Comparison of ENCODE assay signal across 8 mouse cellular contexts in genomic region chr4:93334636-93335117, GRCm38 (mm10). TPM values are rescaled to one million over a fixed set of nuclear protein-coding genes. Genes with fewer than 3 reads are reported as not detected.
DNase-seq lines count a peak whose midpoint lies in the region; ATAC-seq lines count a peak whose summit lies in the region.

No protein-coding gene starts in this region.

- intact Hi-C loops in gastrocnemius, postnatal 14 days (cut with DNase I; ENCODE audit: low total_unique reads), result no loop called here
- intact Hi-C loops in left cerebral cortex, postnatal 10 days (cut with DNase I), result no loop called here

- whole genome bisulfite sequencing in intestine, embryonic 14.5 days, result under 1% methylated on average over 49 of the region's 49 CpGs

- ATAC-seq in intestine, embryonic 14.5 days (replicated peaks; ENCODE audit: low FRiP score, low TSS enrichment, low read depth), result peak; percentile 93
- peak; percentile 91 for ATAC-seq in megakaryocyte-erythroid progenitor cell, adult 5-6 weeks (replicated peaks; ENCODE audit: low FRiP score, low TSS enrichment, poor library complexity, severe bottlenecking)

- H3K27me3 ChIP-seq in intestine, embryonic 14.5 days (replicated peaks; ENCODE audit: control insufficient read depth, insufficient read depth, low read length), result no peaks in the 10 kb centered on the region

- peak overlapping the region; percentile 63 for H3K4me3 ChIP-seq in intestine, embryonic 14.5 days (ENCODE audit: low read depth, low read length)

- H3K9ac ChIP-seq in intestine, embryonic 14.5 days (ENCODE audit: low read length), result peak overlapping the region; percentile 85

- H3K27ac ChIP-seq in intestine, embryonic 14.5 days (ENCODE audit: low read depth), result peak overlapping the region; percentile 95

- H3K36me3 ChIP-seq in intestine, embryonic 14.5 days (ENCODE audit: control insufficient read depth, insufficient read depth, low read length), result no peaks in the 10 kb centered on the region

- no peaks in the 10 kb centered on the region for H3K4me1 ChIP-seq in intestine, embryonic 14.5 days (replicated peaks; ENCODE audit: control insufficient read depth, insufficient read depth, low read length)

- H3K9me3 ChIP-seq in intestine, embryonic 14.5 days (ENCODE audit: control insufficient read depth, low read length), result no peaks in the 10 kb centered on the region

- peak overlapping the region; percentile 86 for H3K4me2 ChIP-seq in intestine, embryonic 14.5 days (ENCODE audit: low read length)

- DNase-seq in adrenal gland, adult 18-20 months (ENCODE audit: low spot score in 2 of 2), result peak; percentile 81 to 82
- peak; percentile 85 for DNase-seq in embryo, embryonic 10.5 days (ENCODE audit: low spot score)
- peak; percentile 84 for DNase-seq in gastrocnemius, postnatal 14 days
- DNase-seq in intestine, embryonic 14.5 days (ENCODE audit: low spot score), result peak; percentile 89
- peak; percentile 49 to 87 for DNase-seq in left cerebral cortex, postnatal 10 days (ENCODE audit: extremely low spot score in 1 of 2, low spot score in 2 of 2)
- DNase-seq in right cerebral cortex, postnatal 25 days, result peak; percentile 71
- peak; percentile 83 to 85 for DNase-seq in urinary bladder, postnatal 4 days (ENCODE audit: low spot score in 2 of 2)

RNA-seq across cellular contexts. Expression of gene Tusc1, which starts 0.6 kb away (rescaled TPM):
- total RNA-seq in adrenal gland, adult 18-20 months (2021), result 1 to 10 TPM; 6.2 to 9.2 TPM
- 1 to 10 TPM; 2.5 to 2.6 TPM for total RNA-seq in gastrocnemius, postnatal 14 days (2021)
- 4.2 and 5.7 TPM in 2 replicates for polyA plus RNA-seq in intestine, embryonic 14.5 days (2014; fragmentation: Nextera tagmentation; extraction: Ambion mirVana)
- total RNA-seq in left cerebral cortex, postnatal 10 days (2021), result 10 to 100 TPM; 18.3 to 18.4 TPM
- 10.8 and 14.0 TPM in 2 replicates for total RNA-seq in megakaryocyte-erythroid progenitor cell, adult 5-6 weeks (2014; fragmentation: Nextera tagmentation)
- 2.6 and 7.6 TPM in 2 replicates for total RNA-seq in megakaryocyte-erythroid progenitor cell, adult 5-6 weeks (2017)

Comparison
In these comparisons a context has a peak if more than half of its experiments do, and no peak if none do; other contexts are left out.
1. Peak in every context shown above with its lines: DNase-seq, ATAC-seq, H3K4me3 ChIP-seq and H3K27ac ChIP-seq.